Mouse (Mus musculus): ENCODE results near the gene Pde4d. TPM values are rescaled to one million over a fixed set of nuclear protein-coding genes. Genes with fewer than 3 reads are reported as not detected.

Gene Pde4d
- polyA plus RNA-seq, 3 experiments from 2014 or later, result 6.8 to 7.6 (median 7.4) TPM

DNA sequence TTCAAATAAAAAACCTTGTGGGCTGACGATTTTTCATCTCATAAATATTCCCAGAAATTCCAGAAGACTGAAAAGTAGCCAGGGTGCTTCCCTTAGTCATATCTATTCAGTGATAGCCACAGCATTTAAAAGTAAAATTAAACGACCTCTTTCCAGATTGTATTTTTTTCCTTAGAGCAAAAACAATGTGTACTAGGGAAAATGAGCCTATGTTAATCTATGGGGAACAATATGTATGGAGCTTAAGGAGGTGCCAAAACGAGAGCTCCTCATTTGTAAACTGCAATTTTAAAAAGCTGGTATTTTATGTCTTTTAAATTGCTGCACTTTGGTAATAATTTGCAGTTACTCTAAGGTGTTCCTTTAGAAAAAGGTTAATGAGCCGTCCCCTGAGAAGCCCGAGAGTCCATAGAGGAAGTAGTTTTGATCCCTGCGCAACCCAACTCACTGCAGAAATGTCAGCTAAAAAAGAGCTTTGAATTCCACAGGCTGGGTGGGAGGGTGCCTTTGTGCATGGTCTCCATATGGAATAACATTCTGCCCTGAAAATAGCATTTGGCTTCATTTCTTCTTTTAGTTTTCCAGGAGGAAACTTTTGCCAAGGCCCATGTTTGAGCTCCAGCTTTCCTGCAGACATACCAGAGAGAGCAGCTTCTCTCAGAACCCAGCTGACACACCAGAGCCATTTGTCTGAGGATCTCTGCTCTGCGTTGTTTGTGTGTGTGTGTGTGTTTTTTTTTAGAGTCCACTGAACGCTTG, 1222.0 kb downstream of the Pde4d start:
- ATAC-seq, result no peak

DNA sequence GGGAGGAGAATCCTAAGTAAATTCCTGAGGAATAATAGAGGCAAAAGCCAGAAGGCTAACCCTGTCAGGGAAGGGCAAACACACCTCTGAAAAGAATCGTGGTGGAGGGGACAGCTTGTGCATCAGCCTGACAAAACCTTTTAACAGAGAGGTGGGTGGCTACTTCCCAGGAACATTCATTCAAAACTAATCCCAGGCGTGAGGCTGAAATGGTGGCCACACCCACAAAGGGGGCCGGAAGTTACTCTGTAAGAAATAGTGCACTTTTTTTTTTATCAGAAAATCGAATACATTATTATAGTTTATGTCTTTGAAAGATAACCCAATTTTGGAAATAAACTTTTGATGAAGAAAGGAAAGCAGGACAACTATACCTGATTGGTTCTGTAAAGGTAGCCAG, 1227.3 kb downstream of the Pde4d start:
- no peak for ATAC-seq

DNA sequence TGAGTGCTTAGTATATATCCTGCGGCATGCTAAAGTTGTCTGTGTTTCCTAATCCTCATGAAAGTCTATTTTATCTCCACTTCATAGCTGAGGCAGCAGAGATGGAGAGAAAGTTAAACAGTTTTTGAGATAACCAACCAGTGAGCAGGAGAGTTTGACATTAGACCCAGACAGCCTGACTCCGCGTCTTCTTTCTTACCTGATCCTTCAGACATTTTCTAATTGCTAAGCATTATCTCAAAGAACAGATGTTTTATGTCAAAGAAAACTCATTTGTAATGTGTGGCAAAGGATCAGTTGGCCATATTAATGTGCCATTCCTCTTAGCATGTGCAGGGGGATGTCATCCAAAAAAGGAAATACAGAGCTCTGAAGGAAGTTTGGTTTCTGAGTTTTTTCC, 1227.9 kb downstream of the Pde4d start:
- no peak for ATAC-seq

DNA sequence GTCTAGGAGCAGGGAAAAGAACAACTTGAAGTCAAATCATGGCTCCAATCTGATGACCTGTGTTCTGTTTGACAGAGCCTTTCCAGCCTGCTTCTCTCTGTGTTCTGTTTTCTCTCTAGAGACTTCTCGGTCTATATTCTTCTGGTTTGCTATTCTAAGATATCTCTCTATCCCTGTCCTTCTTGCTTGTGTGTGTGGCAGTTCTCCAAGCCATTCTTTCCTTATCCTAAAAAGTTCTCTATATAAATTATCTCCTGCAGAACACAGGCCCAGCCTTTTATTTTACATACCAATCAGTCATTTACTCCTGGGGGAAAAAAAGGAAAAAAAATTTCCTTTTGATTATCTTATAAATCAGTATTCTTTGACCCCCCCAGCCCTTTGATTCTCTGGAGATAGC, 1229.2 kb downstream of the Pde4d start:
- no peak for ATAC-seq

DNA sequence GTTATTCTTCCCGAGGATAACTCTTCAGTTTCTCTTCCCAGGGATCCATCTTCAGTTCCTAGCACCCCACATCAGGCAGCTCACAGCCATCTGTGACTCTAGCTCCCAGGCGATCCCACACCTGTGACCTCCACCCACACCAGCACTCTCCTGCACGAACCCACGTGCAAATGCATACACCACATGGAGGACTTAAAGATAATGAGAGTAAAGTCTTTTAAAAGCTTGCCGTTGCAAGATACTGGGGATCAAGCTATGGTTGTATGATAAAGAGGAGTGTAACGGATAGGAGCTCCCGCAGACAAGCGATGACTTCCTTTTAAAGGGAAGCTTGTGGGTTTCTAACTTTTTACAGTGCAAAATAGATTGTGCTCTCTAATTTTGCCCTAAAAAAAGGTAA, 1230.5 kb downstream of the Pde4d start:
- ATAC-seq, result no peak

DNA sequence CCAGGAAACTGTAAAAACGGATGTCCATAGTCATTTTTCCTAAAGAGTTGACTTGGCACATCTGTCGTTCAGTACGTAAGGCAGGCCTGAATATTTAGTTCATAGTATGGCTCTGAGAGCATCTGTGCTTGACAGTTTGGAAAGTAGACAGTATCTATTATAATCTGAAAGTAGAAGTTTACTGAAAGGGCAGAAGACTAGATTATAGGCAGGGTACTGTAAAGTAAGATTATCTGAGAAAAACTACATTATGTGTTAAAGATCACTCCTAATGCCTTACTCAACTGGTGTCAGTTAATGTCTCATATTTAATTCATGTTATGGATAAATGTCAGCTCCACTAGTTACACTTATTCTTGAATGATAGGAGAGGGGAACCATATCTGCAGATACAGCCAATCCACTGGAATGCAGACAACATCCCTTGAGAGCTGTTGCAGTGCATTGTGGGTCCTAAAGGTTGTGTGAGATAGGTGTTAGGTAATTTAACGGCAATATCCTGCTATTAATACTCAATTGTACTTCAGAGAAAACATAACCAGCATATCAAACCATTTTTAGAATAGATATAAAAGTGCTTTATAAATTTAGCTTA, 1232.0 kb downstream of the Pde4d start:
- no peak for ATAC-seq

DNA sequence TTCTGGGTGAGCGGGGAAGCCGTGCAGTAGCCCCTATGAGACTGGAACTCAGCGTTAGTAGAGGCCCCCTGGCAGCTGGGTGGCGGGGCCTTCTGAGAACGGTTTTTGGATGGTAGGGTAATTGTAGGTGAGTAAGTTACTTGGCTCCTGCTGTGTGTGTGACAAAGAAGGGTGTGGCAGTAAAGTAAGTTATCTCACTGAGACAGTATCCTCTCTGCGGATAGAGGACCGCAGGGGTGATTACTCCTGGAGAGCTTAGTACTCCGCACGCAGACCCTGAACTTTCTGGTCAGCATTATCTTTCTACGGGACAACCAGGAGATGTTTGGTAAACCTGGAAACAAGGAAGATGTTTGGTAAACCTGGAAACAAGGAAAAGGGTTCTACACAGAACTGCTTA, 1233.3 kb downstream of the Pde4d start:
- no peak for ATAC-seq

DNA sequence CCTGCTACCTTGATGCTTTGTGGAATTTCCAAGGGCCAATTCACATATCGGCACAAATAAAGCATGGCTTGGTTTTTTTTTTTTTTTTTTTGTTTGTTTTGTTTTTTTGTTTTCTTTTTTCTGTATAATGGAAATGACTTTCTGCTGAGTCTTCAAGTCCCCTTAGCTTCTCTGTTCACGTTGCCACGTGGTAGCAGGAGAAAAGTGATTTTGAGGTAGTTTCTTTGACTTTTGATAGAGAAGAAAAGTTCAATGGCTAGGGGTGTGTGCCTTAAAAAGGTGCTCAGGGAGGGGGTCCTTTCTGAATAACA, 1235.2 kb downstream of the Pde4d start:
- ATAC-seq, result no peak

DNA sequence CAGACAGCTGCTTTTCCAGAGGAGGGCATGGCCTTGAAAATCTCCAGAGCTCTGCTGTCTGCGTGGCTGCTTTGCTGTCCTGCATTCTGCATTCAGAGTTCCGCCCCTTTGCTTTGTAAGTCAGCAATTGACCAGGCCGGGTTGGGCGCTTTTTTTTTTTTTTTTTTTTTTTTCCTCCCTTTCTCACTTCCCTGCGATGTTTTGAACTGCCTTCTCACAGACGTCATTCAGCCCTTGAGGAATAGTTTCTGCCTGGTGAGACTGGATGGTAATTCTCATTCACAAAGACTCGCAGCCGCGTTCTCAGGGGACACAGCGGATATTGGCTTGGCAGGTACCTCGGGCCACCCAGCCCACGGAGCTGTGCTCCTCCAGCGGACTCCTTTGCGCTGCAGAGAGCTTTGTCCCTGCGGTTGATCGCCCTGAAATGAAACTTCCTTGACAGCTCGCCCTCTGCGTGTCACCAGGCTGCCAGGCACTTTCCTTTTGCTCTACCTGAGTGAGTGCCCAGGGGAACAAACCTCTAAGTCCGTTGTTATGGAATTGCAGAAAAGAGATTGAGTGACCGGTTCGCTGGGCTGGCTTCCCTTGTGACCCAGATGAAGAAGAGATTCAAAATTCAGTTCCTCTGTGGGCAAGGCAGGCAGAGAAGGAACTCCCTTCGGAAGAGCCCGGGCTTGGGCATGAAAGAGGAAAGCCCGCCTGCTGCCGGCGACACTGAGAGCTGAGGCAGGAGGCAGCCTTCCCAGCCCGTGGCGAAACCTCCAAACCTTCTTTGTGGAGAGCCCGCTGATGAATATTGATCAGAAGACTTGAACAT, 1235.8 kb downstream of the Pde4d start:
- no peak for ATAC-seq

DNA sequence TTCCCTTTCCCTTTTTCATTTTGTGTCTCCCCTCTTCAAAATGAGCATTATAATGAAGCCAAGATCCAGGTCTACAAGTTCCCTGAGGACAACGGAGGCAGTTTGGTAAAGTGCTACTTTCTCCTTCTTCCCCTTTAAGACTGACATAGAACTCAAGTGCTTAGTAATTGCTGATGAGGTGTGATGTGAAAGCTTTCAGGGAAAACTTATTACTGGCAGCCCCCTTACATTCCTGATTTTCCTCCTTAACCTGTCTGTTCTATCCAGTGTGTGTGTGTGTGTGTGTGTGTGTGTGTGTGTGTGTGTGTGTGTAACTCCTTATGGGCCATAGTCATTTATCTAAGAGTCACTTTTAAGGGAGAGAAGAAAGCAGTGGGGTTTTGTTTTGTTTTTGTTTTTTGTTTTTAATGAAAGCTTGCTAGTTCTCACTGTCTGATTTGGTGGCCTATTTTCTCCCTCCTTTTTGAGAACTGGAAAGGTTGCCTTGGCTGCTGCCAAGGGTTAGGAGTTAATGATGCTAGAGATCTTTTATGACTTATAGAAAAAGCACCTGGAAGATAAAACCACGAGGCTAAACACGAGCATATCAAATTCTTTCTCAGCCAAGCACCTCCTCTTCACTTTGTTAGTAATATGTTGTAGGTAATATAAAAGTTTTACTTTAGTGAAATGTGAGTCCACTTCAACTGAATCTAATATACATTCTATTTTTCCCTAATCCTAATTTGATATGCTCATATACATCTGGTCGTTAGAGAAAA, 1236.5 kb downstream of the Pde4d start:
- no peak for ATAC-seq

DNA sequence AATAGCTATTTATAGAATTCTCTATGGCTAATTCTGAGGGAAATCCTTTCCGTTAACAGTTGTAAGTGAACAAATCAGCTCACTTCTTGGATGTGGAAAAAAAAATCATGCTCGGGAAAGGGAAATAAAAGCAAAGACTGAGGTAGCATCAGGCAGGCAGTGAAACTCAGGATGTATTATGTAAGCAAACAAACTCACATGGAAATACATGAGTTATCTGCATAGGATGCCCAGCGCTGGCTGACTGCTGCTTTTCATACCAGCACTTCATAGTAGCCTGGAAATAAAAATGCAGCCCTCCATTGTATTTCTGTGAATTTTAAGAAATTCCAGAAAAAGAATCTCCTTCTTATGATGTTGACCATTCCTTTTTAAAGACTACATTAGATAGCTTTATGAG, 1237.2 kb downstream of the Pde4d start:
- no peak for ATAC-seq

DNA sequence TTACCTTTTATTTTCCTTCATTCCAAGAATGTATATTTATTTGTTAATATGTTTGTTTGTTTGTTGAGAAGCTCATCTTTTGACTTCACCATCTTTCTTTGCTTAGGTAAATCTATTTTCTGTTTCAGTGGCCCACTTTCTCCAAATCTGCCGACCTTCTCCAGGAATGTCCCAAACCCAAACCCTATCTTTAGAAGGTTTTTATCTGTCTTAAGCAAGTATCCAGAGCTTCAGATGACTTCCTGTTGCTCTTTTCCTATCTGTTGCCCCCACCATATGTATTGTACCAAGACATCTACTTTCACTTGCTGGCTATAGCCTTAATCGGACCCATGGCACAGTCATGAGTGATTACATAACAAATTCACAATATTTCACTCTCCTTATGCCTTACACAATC, 1238.4 kb downstream of the Pde4d start:
- ATAC-seq, result no peak

DNA sequence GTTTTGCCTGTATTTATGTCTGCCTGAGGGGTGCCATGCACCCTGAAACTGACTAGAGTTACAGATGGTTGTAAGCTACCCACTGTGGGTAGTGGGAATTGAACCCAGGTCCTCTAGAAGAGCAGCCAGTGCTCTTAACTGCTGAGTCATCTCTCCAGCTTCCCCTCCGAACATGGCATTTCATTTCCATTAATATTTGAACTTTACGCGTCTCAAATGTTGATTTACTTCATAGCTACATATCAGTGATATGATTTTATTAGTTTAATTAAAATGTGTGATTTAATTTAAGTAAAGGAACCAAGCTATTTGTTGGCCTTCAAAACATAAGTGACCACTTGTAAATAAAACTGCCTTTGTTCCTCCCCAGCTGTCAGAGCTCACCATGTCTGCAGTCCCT, 1239.4 kb downstream of the Pde4d start:
- no peak for ATAC-seq

DNA sequence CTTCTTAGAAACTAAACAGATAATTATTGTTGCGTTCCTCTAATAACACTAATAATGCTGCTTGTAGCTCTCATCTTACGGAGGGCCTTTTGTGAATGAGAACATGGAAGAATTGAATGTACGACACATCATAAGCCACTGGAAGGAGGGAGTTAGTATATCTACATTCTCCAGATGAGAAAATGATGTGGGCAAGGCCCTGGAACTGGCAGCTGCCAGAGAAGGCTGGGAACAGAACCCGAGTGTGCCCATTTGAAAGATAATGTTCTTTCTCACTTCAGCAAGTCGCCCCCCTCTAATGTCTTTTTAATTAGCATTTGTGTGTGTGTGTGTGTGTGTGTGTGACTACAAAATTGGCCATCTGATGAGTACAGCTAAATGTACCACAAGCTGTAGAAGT, 1240.8 kb downstream of the Pde4d start:
- ATAC-seq, result no peak

DNA sequence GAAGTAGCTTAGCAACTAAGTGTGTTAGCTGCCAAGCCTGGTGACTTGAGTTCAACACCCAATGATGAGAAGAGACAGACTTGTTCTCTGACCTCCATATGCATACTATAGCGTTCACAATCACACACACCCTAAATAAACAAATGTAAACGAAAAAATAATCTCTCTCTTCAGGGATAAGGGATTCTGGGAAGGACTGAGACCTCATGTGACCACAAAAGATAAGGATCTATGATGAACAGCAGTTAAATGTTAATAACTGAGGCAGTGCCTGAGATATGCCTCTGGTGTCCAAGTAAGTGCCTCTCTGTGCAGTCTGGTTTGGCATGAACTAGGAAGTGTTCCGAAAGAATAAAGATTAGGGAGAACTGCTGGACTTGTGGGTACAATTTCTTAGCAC, 1243.1 kb downstream of the Pde4d start:
- ATAC-seq, result no peak

DNA sequence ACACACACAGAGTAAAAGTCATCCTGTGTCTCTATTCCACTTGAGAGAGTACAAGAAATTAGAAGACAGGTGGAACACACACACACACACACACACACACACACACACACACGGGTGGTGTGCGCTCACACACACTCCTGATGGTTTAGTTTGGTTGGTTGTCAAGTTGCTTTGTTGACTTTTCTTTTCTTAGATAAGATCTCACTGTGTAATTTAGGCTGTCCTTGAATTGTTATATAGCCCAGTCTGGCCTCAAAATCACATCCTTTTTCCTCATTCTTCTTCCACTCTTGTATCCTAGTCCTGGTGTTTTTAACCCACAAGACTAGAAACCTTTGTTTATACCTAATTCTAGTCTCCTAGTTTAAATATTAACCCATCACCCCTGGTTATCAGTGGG, 1244.0 kb downstream of the Pde4d start:
- ATAC-seq, result no peak

DNA sequence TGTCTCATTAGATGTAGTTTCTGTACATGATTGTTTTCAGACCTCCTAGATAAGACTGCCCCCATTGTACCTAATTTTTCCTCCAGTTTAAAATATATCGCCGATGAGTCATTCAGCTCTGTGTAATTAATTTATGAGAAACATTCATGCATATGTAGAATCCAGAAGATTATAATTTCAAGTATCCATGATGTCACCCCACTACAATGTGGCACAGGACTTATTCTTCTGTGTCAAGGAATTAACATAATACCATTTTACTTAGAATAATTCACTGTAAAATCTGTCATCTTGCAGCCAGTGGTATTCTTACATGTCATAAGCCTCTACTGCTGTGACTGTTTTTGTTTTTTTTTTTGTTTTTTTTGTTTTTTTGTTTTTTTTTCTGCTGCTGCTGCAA, 1244.5 kb downstream of the Pde4d start:
- no peak for ATAC-seq

DNA sequence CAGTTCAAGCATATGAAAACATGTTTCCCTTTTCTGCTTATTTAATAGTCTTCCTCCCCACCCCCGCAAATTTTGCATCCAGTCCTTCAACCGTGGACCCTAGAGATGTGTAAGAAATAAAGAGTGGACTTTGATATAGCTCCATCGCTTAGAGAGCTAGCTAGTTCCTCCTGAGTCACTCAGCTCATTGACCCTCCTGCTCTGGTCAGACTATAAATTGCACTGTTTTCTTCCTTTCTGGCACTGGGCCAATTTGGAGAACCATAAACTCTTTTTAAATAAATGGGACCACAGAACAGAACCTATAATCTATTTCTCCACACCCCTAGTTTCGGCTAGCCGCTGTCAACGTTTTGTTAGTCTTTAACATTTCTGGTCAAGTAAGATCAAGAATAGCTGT, 1245.3 kb downstream of the Pde4d start:
- ATAC-seq, result no peak

DNA sequence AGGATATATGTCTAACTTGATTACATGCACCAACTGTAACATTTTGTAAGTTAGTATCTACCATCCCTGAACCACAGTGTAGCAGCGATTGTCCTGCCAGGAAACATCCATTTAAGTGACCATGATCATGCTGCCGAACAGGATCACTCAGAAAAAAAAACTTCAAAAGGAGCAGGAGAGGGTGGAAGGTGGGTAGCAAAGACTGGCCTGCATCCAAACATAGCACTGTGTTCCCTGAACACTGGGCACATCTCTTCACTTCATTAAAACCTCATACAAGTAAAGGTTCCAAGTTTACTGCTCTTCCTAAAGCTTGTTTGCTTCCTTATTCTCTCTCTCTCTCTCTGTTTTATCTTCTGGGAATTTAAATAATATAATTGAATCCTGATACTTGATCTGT, 1256.4 kb downstream of the Pde4d start:
- no peak for ATAC-seq

DNA sequence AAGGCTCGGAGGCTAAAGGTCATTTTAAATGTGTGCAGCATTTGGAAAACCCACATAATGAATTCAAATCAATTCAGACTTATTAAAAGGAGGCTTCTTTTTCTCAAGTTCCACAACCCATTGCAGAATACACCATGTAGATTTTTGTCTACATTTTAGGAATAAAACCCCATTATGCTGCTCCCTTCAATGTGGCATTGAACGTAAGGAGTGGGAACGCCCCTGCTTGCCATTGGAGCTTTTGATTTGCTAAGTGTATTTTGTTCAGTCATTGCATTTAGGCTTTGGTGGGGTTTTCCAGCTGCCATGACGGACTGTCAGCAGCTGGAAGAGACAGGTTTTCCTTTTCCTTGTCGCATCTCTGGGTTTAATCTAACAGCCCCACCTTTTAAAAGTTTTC, 1256.8 kb downstream of the Pde4d start:
- no peak for ATAC-seq

DNA sequence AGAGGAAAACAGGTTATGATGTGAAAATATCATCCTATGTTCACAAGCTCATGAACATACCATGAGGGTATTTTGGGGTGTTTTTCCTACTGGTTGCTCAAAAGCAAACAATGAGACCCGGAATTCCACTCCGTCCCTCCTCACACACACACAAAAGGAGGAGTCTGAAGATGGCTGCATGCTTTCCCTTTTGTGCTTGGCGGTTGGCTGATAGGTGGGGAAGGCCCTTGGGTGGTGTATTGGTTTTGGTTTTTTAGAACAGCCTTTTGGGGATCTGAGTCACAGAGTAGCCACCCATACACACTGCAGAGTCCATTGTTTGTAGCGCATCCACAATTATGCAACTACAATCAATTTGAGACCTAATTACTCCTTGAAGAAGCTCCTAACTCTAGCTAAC, 1257.4 kb downstream of the Pde4d start:
- no peak for ATAC-seq

DNA sequence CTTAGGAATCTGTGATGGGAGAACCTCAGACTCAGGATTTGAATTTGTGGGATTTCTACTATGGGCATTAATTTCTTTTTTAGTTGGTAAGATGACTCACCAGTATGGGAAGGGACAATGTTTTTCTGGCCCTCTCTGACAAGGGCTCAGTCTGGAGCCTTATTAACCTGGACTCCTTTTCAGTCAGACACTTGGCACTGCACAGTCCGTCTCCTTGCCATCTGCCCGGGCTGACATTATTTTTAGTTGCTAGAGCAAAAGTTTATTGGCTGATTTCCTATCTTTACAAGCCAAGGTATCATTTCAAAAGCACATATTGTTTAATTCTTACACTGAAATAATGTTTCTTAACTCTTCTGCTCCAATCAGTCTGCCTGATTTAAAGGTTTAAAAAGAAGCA, 1258.6 kb downstream of the Pde4d start:
- no peak for ATAC-seq

DNA sequence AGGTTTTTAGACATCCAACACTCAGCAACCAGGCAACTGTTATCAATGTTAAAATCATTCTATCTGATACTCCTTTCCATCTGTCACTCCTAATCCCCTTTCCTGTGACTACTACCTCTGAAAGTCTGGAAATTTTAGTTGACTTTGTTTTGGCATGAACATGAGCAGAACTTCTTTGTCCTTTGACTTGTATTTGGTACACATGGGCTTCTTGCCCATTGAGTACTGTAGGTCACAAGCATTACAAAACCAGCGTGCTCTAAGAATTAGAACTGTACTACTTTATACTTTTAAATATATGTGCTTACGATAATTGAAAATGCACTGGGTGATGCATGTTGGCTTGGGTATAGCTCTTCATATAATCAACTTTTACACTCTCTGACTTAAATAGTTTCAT, 1264.8 kb downstream of the Pde4d start:
- ATAC-seq, result no peak

Data from inflammation-experienced regulatory T-cells, adult 6 months (primary cell).